Mouse (Mus musculus) megakaryocyte, embryonic 14.5 days (primary cell): ENCODE data around the gene Eif4b.

Experiments used
- FLI1 ChIP-seq: IDR thresholded peaks from 2 replicates; pipeline ENCODE4 v1.6.1; 2012; ENCODE audit warnings: low read length, inconsistent platforms, mixed read lengths
- GATA1 ChIP-seq: IDR thresholded peaks from 3 replicates; pipeline ENCODE4 v1.6.1; 2012; ENCODE audit warnings: mixed read lengths, low read length, inconsistent platforms, borderline replicate concordance

DNA sequence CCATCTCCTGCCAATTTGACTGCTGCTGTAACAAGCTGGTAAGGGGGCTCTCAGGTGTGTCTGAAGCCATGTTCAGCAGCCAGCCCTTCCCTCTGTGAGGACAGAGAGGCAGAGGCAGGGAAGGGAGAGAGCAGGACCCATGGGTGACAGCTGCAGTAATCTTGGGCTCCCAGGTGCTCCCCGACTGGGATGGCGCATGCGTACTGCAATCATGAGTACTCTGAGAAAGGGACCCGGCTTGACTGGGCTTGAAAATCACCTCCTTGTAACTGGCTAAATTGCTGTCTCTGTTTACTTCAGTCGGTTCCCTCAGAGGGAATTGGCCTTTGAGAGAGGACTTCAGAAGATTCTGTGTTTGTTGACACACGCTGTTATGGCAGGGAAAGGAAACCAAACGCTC is 31.6 kb upstream of the Eif4b start:
- TF ChIP-seq GATA1 = no peak
- no peak for TF ChIP-seq FLI1
